Mouse (Mus musculus) heart, adult 2 months (tissue): ENCODE results near the gene Shb. TPM values are rescaled to one million over a fixed set of nuclear protein-coding genes. Genes with fewer than 3 reads are reported as not detected.
A peak's percentile ranks its signal among the peaks of the same experiment; 100 is the strongest.

Source experiments
- DNase-seq, 2 experiments: peaks; one replicate each; pipeline ENCODE4 v3.0.0; 2021
- H3K27ac ChIP-seq: fragments of 200-600 bp; 2 replicates; pipeline ENCODE4 v1.8.1; 2022
- H3K27me3 ChIP-seq: fragments of 200-500 bp; 2 replicates; pipeline ENCODE4 v1.6.1; 2012; ENCODE audit warnings: mild to moderate bottlenecking, low read length, inconsistent platforms, mixed read lengths; ENCODE audit not compliant: control insufficient read depth, insufficient read depth
- H3K36me3 ChIP-seq: fragments of 200-500 bp; 2 replicates; pipeline ENCODE4 v1.6.1; 2012; ENCODE audit warnings: low read length, inconsistent platforms; ENCODE audit not compliant: control insufficient read depth, insufficient read depth
- H3K4me1 ChIP-seq: fragments of 200-500 bp; 2 replicates; pipeline ENCODE4 v1.6.1; 2011; ENCODE audit warnings: low read length; ENCODE audit not compliant: control insufficient read depth, insufficient read depth
- H3K4me3 ChIP-seq: fragments of 200-600 bp; 2 replicates; pipeline ENCODE4 v1.8.1; 2022
- H3K79me2 ChIP-seq: fragments of 200-500 bp; replicated peaks from 2 replicates; pipeline ENCODE4 v1.6.1; 2012; ENCODE audit warnings: mild to moderate bottlenecking, inconsistent platforms, low read length, moderate library complexity, mixed read lengths; ENCODE audit not compliant: control insufficient read depth, insufficient read depth
- H3K9ac ChIP-seq: fragments of 200-500 bp; 2 replicates; pipeline ENCODE4 v1.6.1; 2012; ENCODE audit warnings: low read depth, mild to moderate bottlenecking, control low read depth, inconsistent platforms, low read length, mixed read lengths
- CTCF ChIP-seq: fragments of 200-600 bp; IDR thresholded peaks from 2 replicates; pipeline ENCODE4 v1.8.1; 2022; ENCODE audit warnings: antibody characterized with exemption, mild to moderate bottlenecking, moderate library complexity
- EP300 ChIP-seq: fragments of 200-500 bp; IDR thresholded peaks from 2 replicates; pipeline ENCODE4 v1.6.1; 2011; ENCODE audit warnings: low read depth, low read length, control low read depth; ENCODE audit not compliant: insufficient read depth
- POLR2A ChIP-seq: fragments of 200-500 bp; IDR thresholded peaks from 2 replicates; pipeline ENCODE4 v1.6.1; 2011; ENCODE audit warnings: mild to moderate bottlenecking, low read depth, low read length, control low read depth; ENCODE audit not compliant: insufficient read depth
- WGBS: fragments of 180-500 bp; shearing (Covaris S2); methylation state at CpG from one replicate; pipeline ENCODE4 v1.1.7; 2018; 5-methylcytosine and 5-hydroxymethylcytosine counted together
- intact Hi-C: fragments of 180-260 bp; cut with DNase I; formaldehyde crosslinking; loops from one replicate; pipeline ENCODE4 v1.15.1; 2025
- polyA plus RNA-seq: library from polyadenylated mRNA; depleted of rRNA; stranded (reverse); fragments of >200 nt; gene quantifications from 2 replicates; pipeline ENCODE4 v1.2.3, GENCODE M21; 2012
- total RNA-seq, 2 experiments: library from RNA; stranded (reverse); gene quantifications; 2 replicates each; pipeline ENCODE4 v1.2.3; 2021

The Shb gene
- total and polyA plus RNA-seq, 3 experiments, result 19.4 to 43.0 (median 27.2) TPM

GRCm38 (mm10) chr4:45448481-45448880 lies 83.8 kb downstream of the Shb start:
- WGBS, result 84% methylated on average over 7 of the region's 7 CpGs
- Histone ChIP-seq H3K79me2 (no peaks in the 10 kb centered on the region; the same call in 1 of the 2 replicates), H3K36me3 (no peaks in the 10 kb centered on the region), H3K4me3 (no peak overlapping the region), H3K27ac (no peak overlapping the region), H3K9ac (no peak overlapping the region), H3K4me1 (peaks cover 16% of the 10 kb centered on the region), H3K27me3 (no peaks in the 10 kb centered on the region)
- intact Hi-C loops, result no loop called here
- no peak for TF ChIP-seq CTCF
- no peak for TF ChIP-seq EP300
- no peak for TF ChIP-seq POLR2A
- no peak for DNase-seq

GRCm38 (mm10) chr4:45447196-45447595 lies 85.1 kb downstream of the Shb start:
- no peak for TF ChIP-seq CTCF
- TF ChIP-seq EP300, result no peak
- TF ChIP-seq POLR2A, result no peak
- intact Hi-C loops, result no loop called here
- Histone ChIP-seq H3K36me3 (no peaks in the 10 kb centered on the region), H3K4me1 (peaks cover 7% of the 10 kb centered on the region), H3K9ac (no peak overlapping the region), H3K27ac (no peak overlapping the region), H3K79me2 (no peaks in the 10 kb centered on the region; the same call in 1 of the 2 replicates), H3K4me3 (no peak overlapping the region), H3K27me3 (no peaks in the 10 kb centered on the region)
- DNase-seq, result peak in 1 of 2 experiments; percentile 32
- 84% methylated on average over 5 of the region's 5 CpGs for WGBS

- Histone ChIP-seq H3K9ac (no peak overlapping the region), H3K4me3 (no peak overlapping the region), H3K36me3 (no peaks in the 10 kb centered on the region), H3K27me3 (no peaks in the 10 kb centered on the region), H3K27ac (0 out of 2 replicates have a peak overlapping the region, but pooled peaks have one; percentile 9), H3K79me2 (no peaks in the 10 kb centered on the region; the same call in 1 of the 2 replicates), H3K4me1 (peaks cover 3% of the 10 kb centered on the region)
- TF ChIP-seq CTCF (no peak), POLR2A (no peak), EP300 (no peak)
- intact Hi-C loops, result no loop called here
- 64% methylated on average over 3 of the region's 3 CpGs for WGBS
- peak in 1 of 2 experiments; percentile 41 for DNase-seq
These were observed 87.0 kb downstream of the Shb start for GRCm38 (mm10) chr4:45445235-45445634.

- no peak for TF ChIP-seq POLR2A
- TF ChIP-seq CTCF, result no peak
- no peak for TF ChIP-seq EP300
- H3K27ac ChIP-seq, result no peak overlapping the region
- H3K4me3 ChIP-seq, result no peak overlapping the region
- H3K4me1 ChIP-seq, result peaks cover 3% of the 10 kb centered on the region
- no peaks in the 10 kb centered on the region; the same call in 1 of the 2 replicates for H3K79me2 ChIP-seq
- H3K27me3 ChIP-seq, result no peaks in the 10 kb centered on the region
- intact Hi-C loops, result no loop called here
- DNase-seq, result peak in 1 of 2 experiments; percentile 35
- 53% methylated on average over 4 of the region's 4 CpGs for WGBS
- no peak overlapping the region for H3K9ac ChIP-seq
- no peaks in the 10 kb centered on the region for H3K36me3 ChIP-seq
These were observed 87.5 kb downstream of the Shb start for GRCm38 (mm10) chr4:45444813-45445212.

- no peak overlapping the region for H3K9ac ChIP-seq
- TF ChIP-seq POLR2A, result no peak
- TF ChIP-seq CTCF, result no peak
- TF ChIP-seq EP300, result no peak
- H3K4me3 ChIP-seq, result no peak overlapping the region
- no peaks in the 10 kb centered on the region for H3K27me3 ChIP-seq
- no peaks in the 10 kb centered on the region; the same call in 1 of the 2 replicates for H3K79me2 ChIP-seq
- 50% methylated on average over 7 of the region's 7 CpGs for WGBS
- H3K36me3 ChIP-seq, result no peaks in the 10 kb centered on the region
- no peak for DNase-seq
- peaks cover 3% of the 10 kb centered on the region for H3K4me1 ChIP-seq
- H3K27ac ChIP-seq, result no peak overlapping the region
- intact Hi-C loops, result no loop called here
These were observed 88.6 kb downstream of the Shb start for GRCm38 (mm10) chr4:45443652-45444051.

GRCm38 (mm10) chr4:45442237-45442636 lies 90.0 kb downstream of the Shb start:
- no peaks in the 10 kb centered on the region for H3K36me3 ChIP-seq
- 68% methylated on average over 3 of the region's 3 CpGs for WGBS
- no peak overlapping the region for H3K4me3 ChIP-seq
- intact Hi-C loops, result no loop called here
- peaks cover 3% of the 10 kb centered on the region for H3K4me1 ChIP-seq
- H3K27ac ChIP-seq, result no peak overlapping the region
- no peak for DNase-seq
- H3K9ac ChIP-seq, result no peak overlapping the region
- no peaks in the 10 kb centered on the region; the same call in 1 of the 2 replicates for H3K79me2 ChIP-seq
- no peaks in the 10 kb centered on the region for H3K27me3 ChIP-seq
- TF ChIP-seq CTCF, result no peak
- no peak for TF ChIP-seq POLR2A
- TF ChIP-seq EP300, result no peak
